Mouse (Mus musculus): ENCODE results near the gene Ccdc87.

DNA sequence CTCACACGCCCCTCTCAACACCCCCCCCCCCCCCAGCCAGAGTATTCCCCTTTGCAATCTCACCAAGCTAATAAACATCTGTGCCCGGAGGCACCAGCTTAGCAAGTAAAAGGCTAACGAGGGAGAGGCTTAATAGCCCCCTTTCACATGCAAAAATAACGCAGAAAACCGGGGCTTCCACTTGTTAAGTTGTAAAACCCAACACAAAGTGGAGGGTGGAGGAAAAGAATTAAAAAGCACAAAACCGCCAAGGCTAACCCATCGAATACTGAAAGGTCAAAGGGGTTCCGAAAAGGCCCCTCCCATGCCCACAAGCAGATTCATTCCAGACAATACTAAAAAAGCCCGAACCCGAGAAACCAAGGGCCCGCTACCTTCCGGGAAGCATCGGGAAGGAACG is 28.9 kb upstream of the Ccdc87 start:
- TF ChIP-seq TAL1 (IDR thresholded peaks at IDR 0.05; ENCODE audit: low read length) (no peak), GATA1 (IDR thresholded peaks at IDR 0.05; ENCODE audit: low read length) (no peak)
